In the genomic region with DNA sequence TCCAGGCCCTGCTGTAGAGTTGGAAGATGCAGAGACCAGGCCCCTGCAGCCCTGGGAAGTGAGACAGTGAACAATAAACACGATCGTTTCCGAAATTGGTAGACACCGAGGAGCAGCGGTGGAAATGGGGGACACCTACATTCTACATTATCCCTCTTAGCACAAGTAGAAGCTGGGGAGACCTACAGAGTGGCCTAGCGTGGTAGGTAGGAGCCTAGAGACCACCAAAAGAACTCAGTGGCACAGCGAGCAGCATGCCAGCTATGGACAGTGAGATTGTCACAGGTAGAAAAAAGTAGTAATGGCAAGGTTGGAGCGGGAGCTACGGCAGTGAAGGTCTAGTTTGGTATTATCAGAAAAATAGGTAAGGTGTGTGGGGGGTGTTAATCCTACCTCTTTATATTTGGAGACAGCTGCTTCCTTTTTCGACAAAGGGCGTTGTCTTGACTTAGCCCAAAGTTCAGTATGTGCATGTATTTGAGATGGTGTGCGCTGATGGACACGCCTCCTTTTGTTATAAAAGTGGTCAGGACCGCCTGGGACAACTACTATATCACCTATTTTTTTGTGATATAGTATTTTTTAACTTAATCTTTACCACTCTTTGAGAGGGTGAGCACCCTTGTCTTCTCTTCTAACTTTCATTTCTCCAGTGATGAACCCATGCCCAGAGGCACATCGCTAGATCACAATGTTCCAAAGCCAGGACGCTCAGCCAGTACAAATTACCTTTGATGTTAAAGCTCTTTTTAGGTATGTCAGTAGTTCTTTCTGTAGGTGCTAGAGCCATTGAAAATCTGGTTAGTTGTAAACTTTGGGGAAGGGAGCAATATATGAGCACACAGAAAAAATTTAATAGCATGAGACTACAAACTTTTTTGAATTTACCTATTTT, we compare ENCODE assay signal across 8 mouse cellular contexts. TPM values are rescaled to one million over a fixed set of nuclear protein-coding genes. Genes with fewer than 3 reads are reported as not detected.
DNase-seq lines count a peak whose midpoint lies in the region; ATAC-seq lines count a peak whose summit lies in the region.

No protein-coding gene starts in this region.

- H3K9me3 ChIP-seq in lung, embryonic 15.5 days = no peaks in the 10 kb centered on the region
- no peaks in the 10 kb centered on the region for H3K9me3 ChIP-seq in embryonic facial prominence, embryonic 12.5 days
- no peaks in the 10 kb centered on the region for H3K9me3 ChIP-seq in intestine, embryonic 15.5 days

- whole genome bisulfite sequencing in lung, embryonic 15.5 days = 65% methylated on average over 16 of the region's 16 CpGs
- 67% methylated on average over 16 of the region's 16 CpGs for WGBS in embryonic facial prominence, embryonic 12.5 days
- 62% methylated on average over 16 of the region's 16 CpGs for WGBS in intestine, embryonic 15.5 days

- peaks cover 23% of the 10 kb centered on the region for H3K4me1 ChIP-seq in lung, embryonic 15.5 days
- H3K4me1 ChIP-seq in embryonic facial prominence, embryonic 12.5 days = peaks cover 22% of the 10 kb centered on the region
- H3K4me1 ChIP-seq in intestine, embryonic 15.5 days (replicated peaks) = peaks cover 12% of the 10 kb centered on the region; the same call in 1 of the 2 replicates

- no peaks in the 10 kb centered on the region for H3K36me3 ChIP-seq in lung, embryonic 15.5 days
- H3K36me3 ChIP-seq in embryonic facial prominence, embryonic 12.5 days = peaks cover 2% of the 10 kb centered on the region; the same call in 1 of the 2 replicates
- H3K36me3 ChIP-seq in intestine, embryonic 15.5 days = no peaks in the 10 kb centered on the region

- peak overlapping the region; percentile 92 for H3K4me3 ChIP-seq in lung, embryonic 15.5 days
- peak overlapping the region; percentile 42 for H3K4me3 ChIP-seq in embryonic facial prominence, embryonic 12.5 days
- H3K4me3 ChIP-seq in intestine, embryonic 15.5 days (replicated peaks) = peak overlapping the region; percentile 35

- ATAC-seq in lung, embryonic 15.5 days (ENCODE audit: borderline replicate concordance, extremely low read depth, low FRiP score, low TSS enrichment) = no peak
- no peak for ATAC-seq in embryonic facial prominence, embryonic 12.5 days (ENCODE audit: insufficient number of reproducible peaks, insufficient read depth, low FRiP score, low TSS enrichment)
- ATAC-seq in intestine, embryonic 15.5 days = no peak; the same call in 1 of the 2 replicates

- DNase-seq in lung, postnatal 10 days = no peak
- peak; percentile 33 for DNase-seq in naive thymus-derived CD4-positive, alpha-beta T cell, adult 2 months (ENCODE audit: low read depth)
- no peak for DNase-seq in natural killer cell, adult 2 months (ENCODE audit: low spot score in 2 of 2)
- DNase-seq in cerebellum, adult 8-10 months = no peak
- no peak for DNase-seq in layer of hippocampus, adult 9-10 months (ENCODE audit: low spot score)

- H3K9ac ChIP-seq in lung, embryonic 15.5 days = peak overlapping the region; percentile 64
- H3K9ac ChIP-seq in embryonic facial prominence, embryonic 12.5 days = peak overlapping the region; percentile 59
- peak overlapping the region; percentile 56 for H3K9ac ChIP-seq in intestine, embryonic 15.5 days

- H3K27ac ChIP-seq in lung, embryonic 15.5 days = peak overlapping the region; percentile 96
- H3K27ac ChIP-seq in embryonic facial prominence, embryonic 12.5 days = peak overlapping the region; percentile 93
- peak overlapping the region; percentile 91 for H3K27ac ChIP-seq in intestine, embryonic 15.5 days

- H3K4me2 ChIP-seq in lung, embryonic 15.5 days = peak overlapping the region; percentile 84
- H3K4me2 ChIP-seq in embryonic facial prominence, embryonic 12.5 days (replicated peaks) = peak overlapping the region; percentile 71
- peak overlapping the region; percentile 74 for H3K4me2 ChIP-seq in intestine, embryonic 15.5 days (replicated peaks)

- no peaks in the 10 kb centered on the region for H3K27me3 ChIP-seq in lung, embryonic 15.5 days
- H3K27me3 ChIP-seq in embryonic facial prominence, embryonic 12.5 days = no peaks in the 10 kb centered on the region
- H3K27me3 ChIP-seq in intestine, embryonic 15.5 days (replicated peaks) = no peaks in the 10 kb centered on the region

RNA-seq across cellular contexts. Expression of gene Tm9sf2, which starts 1.2 kb away (rescaled TPM):
- 169 and 176 TPM in 2 replicates for polyA plus RNA-seq in lung, embryonic 15.5 days (2015; fragmentation: Nextera tagmentation; extraction: Ambion mirVana)
- polyA plus RNA-seq in embryonic facial prominence, embryonic 12.5 days (2016; fragmentation: Nextera tagmentation; extraction: Ambion mirVana) = 143 and 147 TPM in 2 replicates
- 247 and 273 TPM in 2 replicates for polyA plus RNA-seq in intestine, embryonic 15.5 days (2015; fragmentation: Nextera tagmentation; extraction: Ambion mirVana)

Comparison
In these comparisons a context has a peak if more than half of its experiments do, and no peak if none do; other contexts are left out.
1. H3K4me3 ChIP-seq: peak in every context shown above with its lines; median percentile 92 in lung, embryonic 15.5 days; 42 in embryonic facial prominence, embryonic 12.5 days; 35 in intestine, embryonic 15.5 days.